Mouse (Mus musculus): ENCODE measurements around the gene Lrrtm3.

GRCm38 (mm10) chr10:64041218-64041617 is 48.9 kb downstream of the Lrrtm3 start:
- no peak for TF ChIP-seq CTCF (IDR thresholded peaks at IDR 0.05; ENCODE audit: borderline replicate concordance, insufficient read depth, low read length)
- no peak for TF ChIP-seq POLR2A (IDR thresholded peaks at IDR 0.05; ENCODE audit: low read depth, low read length)

All from embryonic fibroblast, embryonic 13.5 days (primary cell).